Mouse (Mus musculus): ENCODE results near the gene Camk2b. TPM values are rescaled to one million over a fixed set of nuclear protein-coding genes. Genes with fewer than 3 reads are reported as not detected.
A peak's percentile ranks its signal among the peaks of the same experiment; 100 is the strongest.

The Camk2b gene
- total and polyA plus RNA-seq, 2 experiments from 2014 or later, result 165 to 188 TPM

- Histone ChIP-seq H3K27ac (peak overlapping the region; percentile 94), H3K4me3 (ENCODE audit: low read length) (peak overlapping the region; percentile 77), H3K4me1 (ENCODE audit: insufficient read depth, low read length) (peaks cover 12% of the 10 kb centered on the region), H3K9ac (replicated peaks; ENCODE audit: low read length) (peak overlapping the region; percentile 89), H3K4me2 (ENCODE audit: low read depth, low read length) (peak overlapping the region; percentile 64), H3K9me3 (ENCODE audit: low read length) (no peaks in the 10 kb centered on the region), H3K27me3 (ENCODE audit: insufficient read depth, low read length) (peaks cover 14% of the 10 kb centered on the region; the same call in 1 of the 2 replicates), H3K36me3 (ENCODE audit: insufficient read depth, low read length) (no peaks in the 10 kb centered on the region)
- DNase-seq (ENCODE audit: low spot score) (no peak), ATAC-seq (peak; percentile 31)
- TF ChIP-seq CTCF (IDR thresholded peaks at IDR 0.05; ENCODE audit: low read depth), result no peak
- 2% methylated on average over 51 of the region's 55 CpGs for WGBS
These were observed 1.1 kb downstream of the Camk2b start for GRCm38 (mm10) chr11:6065046-6065521.

GRCm38 (mm10) chr11:6064215-6065045, 1.7 kb downstream of the Camk2b start:
- Histone ChIP-seq H3K27ac (peak overlapping the region; percentile 94), H3K27me3 (ENCODE audit: insufficient read depth, low read length) (peaks cover 14% of the 10 kb centered on the region; the same call in 1 of the 2 replicates), H3K9ac (replicated peaks; ENCODE audit: low read length) (peak overlapping the region; percentile 89), H3K36me3 (ENCODE audit: insufficient read depth, low read length) (no peaks in the 10 kb centered on the region), H3K4me1 (ENCODE audit: insufficient read depth, low read length) (peaks cover 12% of the 10 kb centered on the region), H3K9me3 (ENCODE audit: low read length) (no peaks in the 10 kb centered on the region), H3K4me2 (ENCODE audit: low read depth, low read length) (peak overlapping the region; percentile 64), H3K4me3 (ENCODE audit: low read length) (peak overlapping the region; percentile 77)
- ATAC-seq, result no peak
- TF ChIP-seq CTCF (IDR thresholded peaks at IDR 0.05; ENCODE audit: low read depth), result peak; percentile 18; the same call in 1 of the 2 replicates
- 3% methylated on average over 30 of the region's 30 CpGs for WGBS
- DNase-seq (ENCODE audit: low spot score), result peak; percentile 59

GRCm38 (mm10) chr11:6063501-6064214, 2.5 kb downstream of the Camk2b start:
- Histone ChIP-seq H3K27ac (peak overlapping the region; percentile 94; the same call in 1 of the 2 replicates), H3K4me2 (ENCODE audit: low read depth, low read length) (peak overlapping the region; percentile 64), H3K36me3 (ENCODE audit: insufficient read depth, low read length) (no peaks in the 10 kb centered on the region), H3K9me3 (ENCODE audit: low read length) (no peaks in the 10 kb centered on the region), H3K9ac (replicated peaks; ENCODE audit: low read length) (peak overlapping the region; percentile 89), H3K27me3 (ENCODE audit: insufficient read depth, low read length) (peaks cover 14% of the 10 kb centered on the region; the same call in 1 of the 2 replicates), H3K4me3 (ENCODE audit: low read length) (peak overlapping the region; percentile 77), H3K4me1 (ENCODE audit: insufficient read depth, low read length) (peaks cover 12% of the 10 kb centered on the region)
- DNase-seq (ENCODE audit: low spot score) (no peak), ATAC-seq (no peak)
- WGBS, result 42% methylated on average over 17 of the region's 17 CpGs
- no peak for TF ChIP-seq CTCF (IDR thresholded peaks at IDR 0.05; ENCODE audit: low read depth)

- Histone ChIP-seq H3K4me3 (ENCODE audit: low read length) (peak overlapping the region; percentile 77; the same call in 1 of the 2 replicates), H3K9me3 (ENCODE audit: low read length) (no peaks in the 10 kb centered on the region), H3K4me2 (ENCODE audit: low read depth, low read length) (peak overlapping the region; percentile 64), H3K9ac (replicated peaks; ENCODE audit: low read length) (peak overlapping the region; percentile 89; the same call in 1 of the 2 replicates), H3K27me3 (ENCODE audit: insufficient read depth, low read length) (peaks cover 14% of the 10 kb centered on the region; the same call in 1 of the 2 replicates), H3K4me1 (ENCODE audit: insufficient read depth, low read length) (peaks cover 12% of the 10 kb centered on the region), H3K36me3 (ENCODE audit: insufficient read depth, low read length) (no peaks in the 10 kb centered on the region), H3K27ac (no peak overlapping the region)
- DNase-seq (ENCODE audit: low spot score), result no peak
- no peak for TF ChIP-seq CTCF (IDR thresholded peaks at IDR 0.05; ENCODE audit: low read depth)
- 70% methylated on average over 7 of the region's 7 CpGs for WGBS
- no peak for ATAC-seq
These were observed 3.1 kb downstream of the Camk2b start for GRCm38 (mm10) chr11:6063065-6063464.

- Histone ChIP-seq H3K27ac (no peak overlapping the region), H3K9me3 (ENCODE audit: low read length) (no peaks in the 10 kb centered on the region), H3K9ac (replicated peaks; ENCODE audit: low read length) (no peak overlapping the region), H3K4me3 (ENCODE audit: low read length) (no peak overlapping the region), H3K4me2 (ENCODE audit: low read depth, low read length) (no peak overlapping the region), H3K4me1 (ENCODE audit: insufficient read depth, low read length) (peaks cover 12% of the 10 kb centered on the region), H3K36me3 (ENCODE audit: insufficient read depth, low read length) (no peaks in the 10 kb centered on the region), H3K27me3 (ENCODE audit: insufficient read depth, low read length) (peaks cover 11% of the 10 kb centered on the region; the same call in 1 of the 2 replicates)
- ATAC-seq (no peak), DNase-seq (ENCODE audit: low spot score) (no peak)
- no peak for TF ChIP-seq CTCF (IDR thresholded peaks at IDR 0.05; ENCODE audit: low read depth)
- 83% methylated on average over 11 of the region's 11 CpGs for whole genome bisulfite sequencing
These were observed 3.8 kb downstream of the Camk2b start for GRCm38 (mm10) chr11:6062329-6062728.

- Histone ChIP-seq H3K4me3 (ENCODE audit: low read length) (no peak overlapping the region), H3K9me3 (ENCODE audit: low read length) (no peaks in the 10 kb centered on the region), H3K4me2 (ENCODE audit: low read depth, low read length) (no peak overlapping the region), H3K4me1 (ENCODE audit: insufficient read depth, low read length) (peaks cover 12% of the 10 kb centered on the region), H3K9ac (replicated peaks; ENCODE audit: low read length) (no peak overlapping the region), H3K27me3 (ENCODE audit: insufficient read depth, low read length) (peaks cover 7% of the 10 kb centered on the region; the same call in 1 of the 2 replicates), H3K36me3 (ENCODE audit: insufficient read depth, low read length) (no peaks in the 10 kb centered on the region), H3K27ac (no peak overlapping the region)
- DNase-seq (ENCODE audit: low spot score) (no peak), ATAC-seq (no peak)
- no peak for TF ChIP-seq CTCF (IDR thresholded peaks at IDR 0.05; ENCODE audit: low read depth)
- 85% methylated on average over 5 of the region's 5 CpGs for WGBS
These were observed 4.3 kb downstream of the Camk2b start for GRCm38 (mm10) chr11:6061891-6062290.
